Mouse (Mus musculus): Measurements from ENCODE around the gene Med24.

Gene Med24

DNA sequence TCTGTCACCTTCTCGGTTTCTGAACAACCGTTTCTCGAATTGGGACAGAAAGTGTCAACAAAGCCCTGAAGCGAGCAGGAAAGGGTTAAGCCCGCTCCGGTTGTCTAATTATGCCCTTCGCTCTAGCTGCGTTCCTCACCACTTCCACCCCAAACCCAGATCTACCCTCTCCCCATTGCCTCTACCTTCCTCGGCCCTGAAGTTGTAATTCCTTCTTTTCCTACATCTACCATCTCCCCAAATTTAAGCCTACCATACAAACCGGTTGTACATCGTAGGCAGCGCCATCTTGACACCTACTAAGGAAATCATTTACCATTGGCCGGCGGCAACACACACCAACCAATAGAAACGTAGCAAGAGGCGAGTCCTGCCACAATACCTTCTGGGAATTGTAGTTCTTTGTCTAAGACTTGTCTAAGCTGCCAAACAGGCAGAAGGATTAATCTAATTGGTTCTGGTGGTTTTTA lies at the start of gene Med24:
Gene Med24, minus strand, starts transcription at position 317 of the 470 bp plus-strand sequence.
- DNase-seq: peak; percentile 88

DNA sequence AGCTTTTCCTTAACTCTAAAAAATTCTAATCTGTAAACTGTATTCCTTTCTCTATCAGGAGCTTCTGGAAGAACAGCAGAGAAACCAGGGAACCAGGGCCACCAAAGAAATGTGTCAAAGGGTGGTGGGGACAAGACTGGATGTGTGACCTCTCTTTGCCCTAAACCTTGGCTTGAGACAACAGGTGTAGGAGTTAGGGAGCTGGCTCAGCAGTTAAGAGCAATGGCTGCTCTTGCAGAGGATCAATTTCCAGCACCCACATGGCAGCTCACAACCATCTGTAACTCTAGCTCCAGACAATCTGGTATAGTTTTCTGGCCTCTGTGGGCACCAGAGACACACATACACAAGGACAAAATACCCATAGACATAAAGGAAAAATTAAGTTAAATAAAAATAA lies 48.7 kb upstream of the Med24 start:
- no peak for DNase-seq

DNA sequence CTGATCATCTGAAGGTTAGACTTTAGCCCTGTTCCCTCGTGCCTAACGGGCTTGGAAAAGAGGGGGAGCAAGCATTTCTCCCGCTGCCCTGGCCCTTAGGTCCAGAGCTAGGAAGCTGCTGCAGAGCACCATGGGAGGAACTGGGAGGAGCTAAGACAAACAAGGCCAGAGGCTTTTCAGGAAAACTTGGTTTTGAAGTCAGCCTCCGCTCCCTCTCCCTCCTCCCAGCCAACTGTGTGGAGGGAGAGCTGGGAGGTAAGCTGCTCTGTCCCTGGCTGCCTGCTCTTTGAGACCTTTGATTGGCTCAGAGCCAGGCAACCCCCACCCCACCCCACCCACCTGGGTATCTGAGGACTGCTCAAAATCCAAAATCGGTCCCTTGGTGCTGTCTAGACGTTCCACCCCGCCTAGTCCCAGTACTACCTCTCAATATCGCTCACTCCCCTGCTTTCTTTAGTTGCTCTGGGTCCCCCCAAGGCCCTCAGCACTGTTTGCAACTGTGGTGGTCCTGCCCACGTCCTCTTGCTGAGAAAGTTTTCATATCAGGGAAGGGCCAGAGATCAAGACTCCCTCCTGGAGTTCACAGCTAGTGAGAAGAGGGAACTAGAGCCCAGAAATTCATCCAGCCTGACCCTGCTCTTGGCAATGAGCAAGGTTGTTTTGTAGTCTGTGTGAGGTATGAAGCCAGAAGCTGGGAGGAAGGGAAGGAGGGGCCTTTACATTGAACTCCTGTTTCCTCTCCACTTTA lies 47.8 kb upstream of the Med24 start:
- no peak for DNase-seq

DNA sequence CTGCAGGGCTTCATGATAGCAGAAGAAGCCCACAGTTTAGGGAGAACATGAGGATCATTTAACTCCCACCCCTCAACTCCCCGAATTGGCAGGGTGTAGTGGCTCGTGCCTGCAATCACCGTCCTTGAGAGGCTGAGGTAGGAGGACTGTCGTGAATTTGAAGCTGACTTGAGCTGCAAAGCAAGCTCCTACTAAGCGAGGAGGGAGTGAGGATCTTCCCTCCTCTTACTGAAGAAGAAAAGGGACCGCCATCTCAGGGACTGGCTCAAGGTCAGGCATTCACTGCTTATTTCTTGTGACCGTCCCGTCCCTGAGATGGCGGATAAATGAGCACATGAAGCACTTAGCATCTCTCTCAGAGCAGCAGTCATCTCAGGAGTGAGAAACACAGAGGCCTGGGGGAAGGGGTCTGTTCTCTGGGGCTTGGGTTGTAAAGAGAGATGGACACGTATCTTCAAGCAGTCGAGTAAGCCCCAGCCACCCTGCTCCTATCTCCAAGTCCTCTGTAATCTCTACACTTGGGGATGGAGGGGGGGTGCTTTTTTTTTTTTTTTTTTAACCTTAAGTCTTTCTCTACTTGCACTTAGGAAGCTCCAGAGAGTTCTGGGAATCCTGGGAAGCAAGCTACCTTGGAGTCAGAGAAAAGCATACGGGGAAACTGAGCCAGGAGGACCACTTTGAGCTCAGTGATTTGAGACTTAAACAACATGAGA lies 47.0 kb upstream of the Med24 start:
- no peak for DNase-seq

DNA sequence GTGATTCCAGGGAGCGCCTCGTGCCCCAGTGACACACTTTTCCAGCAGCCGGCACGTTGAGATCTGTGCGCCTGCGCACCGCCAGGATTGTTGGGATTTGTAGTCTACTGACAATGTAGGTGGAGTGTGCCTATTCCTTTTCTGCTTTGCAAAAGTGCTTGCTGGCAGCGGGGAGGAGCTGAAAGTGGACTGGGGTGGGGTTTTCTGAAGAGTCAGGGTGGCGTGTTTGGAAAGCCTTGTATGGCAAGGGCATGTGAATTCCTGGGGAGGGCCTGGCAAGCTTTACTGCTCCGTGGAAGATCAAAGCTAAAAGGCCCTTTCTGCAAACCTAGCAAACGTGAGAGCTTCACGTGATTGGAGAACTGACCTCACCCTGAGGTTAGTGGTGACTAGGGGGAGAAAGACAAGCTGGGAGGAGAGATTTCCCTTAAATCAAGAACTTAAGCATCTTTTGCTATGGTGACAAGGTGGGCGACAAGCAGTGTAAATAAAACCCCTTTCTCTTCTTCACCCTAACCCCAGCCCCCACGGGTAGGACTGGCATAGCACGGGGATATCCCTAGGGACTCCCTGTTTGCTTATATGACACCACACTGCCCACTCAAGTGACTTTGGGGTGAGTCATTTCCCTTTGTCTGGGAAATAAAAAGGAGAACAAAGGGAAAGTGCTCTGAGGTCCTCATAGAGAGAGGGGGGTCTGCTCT lies 46.3 kb upstream of the Med24 start:
- peak; percentile 100 for DNase-seq

DNA sequence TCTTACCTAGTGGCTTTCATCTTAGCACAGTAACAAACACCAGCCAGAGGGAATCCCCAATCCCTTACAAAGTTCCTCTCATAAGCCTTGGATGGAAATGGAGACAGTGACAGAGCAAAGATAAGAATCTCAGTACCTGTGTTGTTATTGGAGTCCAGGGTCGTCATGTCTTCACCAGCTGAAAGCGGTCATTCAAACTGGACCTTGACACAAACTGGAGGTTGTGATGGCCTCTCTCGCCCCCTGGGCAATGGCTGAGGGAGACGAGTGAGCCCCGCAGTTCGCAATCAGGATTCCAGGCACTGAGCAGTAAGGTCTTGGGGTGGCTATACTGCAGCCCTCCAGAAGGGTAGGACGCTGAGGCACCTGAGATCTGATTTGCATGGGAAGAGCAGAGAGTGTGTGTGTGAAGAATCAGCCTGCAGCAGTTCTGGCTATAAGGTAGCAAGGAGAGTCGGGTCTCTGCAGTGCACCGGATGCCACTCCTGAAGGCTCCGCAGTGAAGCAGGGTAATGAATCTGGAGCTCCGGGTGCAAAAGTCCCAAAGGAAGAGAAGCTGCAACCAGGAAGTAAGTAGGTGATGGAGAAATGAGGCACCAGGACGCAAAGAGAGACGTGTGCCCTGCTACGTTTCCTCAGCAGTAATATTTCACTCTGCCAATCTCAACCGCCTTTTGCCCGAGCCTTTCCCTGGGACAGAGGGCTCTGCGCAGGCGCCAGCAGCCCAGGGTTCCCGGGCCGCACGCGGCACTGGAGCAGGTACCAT lies 45.5 kb upstream of the Med24 start, which contains the start of gene Nr1d1:
Gene Nr1d1, minus strand, starts transcription at position 752 of the 766 bp plus-strand sequence.
- DNase-seq: no peak

DNA sequence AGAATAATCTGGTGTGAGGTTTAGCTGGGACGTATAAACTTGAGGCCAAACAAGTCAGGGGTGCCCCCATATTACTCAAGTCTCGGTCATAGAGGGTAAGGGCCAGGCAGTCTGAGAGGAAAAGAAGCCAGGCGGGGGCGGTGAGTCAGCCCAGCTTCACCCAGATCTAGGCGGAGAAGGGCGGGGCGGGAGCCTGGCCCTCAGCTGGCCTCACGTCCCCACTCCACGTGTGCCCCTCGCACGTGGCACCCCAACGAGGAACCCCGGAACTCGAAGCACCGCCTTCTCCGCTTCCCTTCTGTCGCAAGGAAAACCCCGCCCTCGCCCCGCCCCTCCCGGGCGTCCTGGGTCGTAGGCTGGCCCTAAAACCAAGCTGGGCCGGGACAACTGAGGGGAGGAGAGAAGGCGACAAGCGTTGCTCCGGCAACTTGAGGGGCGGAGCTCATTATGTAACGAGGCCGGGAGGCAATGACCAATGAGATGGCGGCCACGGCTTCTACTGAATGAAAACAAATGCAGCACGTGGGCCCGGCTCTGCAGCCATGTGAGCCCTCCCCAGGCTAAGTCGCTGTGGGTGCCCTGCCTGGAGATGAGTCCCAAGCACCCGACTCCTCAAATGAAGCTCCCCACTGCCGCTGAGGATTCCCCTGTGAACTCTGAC lies 44.5 kb upstream of the Med24 start:
- DNase-seq: peak; percentile 98

DNA sequence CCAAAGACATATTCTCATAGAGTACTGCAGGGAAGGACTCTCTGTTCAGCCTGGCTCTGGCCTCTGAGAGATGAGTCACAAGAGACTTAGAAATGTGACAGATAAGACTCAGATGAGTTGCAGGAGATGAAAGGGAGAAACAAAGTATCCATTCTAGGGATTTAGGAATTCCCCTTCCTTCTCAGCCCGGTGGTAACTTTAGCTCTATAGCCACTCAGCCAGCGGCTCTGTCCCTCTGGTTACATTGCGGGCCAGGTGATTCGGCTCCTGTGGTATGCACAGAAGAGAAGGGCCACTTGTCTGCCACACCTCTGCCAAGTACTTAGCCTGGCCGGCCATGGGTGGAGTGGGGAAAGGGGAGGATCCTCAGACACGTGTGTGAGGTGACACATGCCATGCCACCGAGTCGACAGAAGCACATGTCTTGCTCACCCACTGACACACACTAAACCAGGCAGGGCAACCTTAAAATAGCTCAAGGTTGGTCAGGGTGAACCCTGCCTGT lies 43.5 kb upstream of the Med24 start:
- DNase-seq: peak; percentile 50

DNA sequence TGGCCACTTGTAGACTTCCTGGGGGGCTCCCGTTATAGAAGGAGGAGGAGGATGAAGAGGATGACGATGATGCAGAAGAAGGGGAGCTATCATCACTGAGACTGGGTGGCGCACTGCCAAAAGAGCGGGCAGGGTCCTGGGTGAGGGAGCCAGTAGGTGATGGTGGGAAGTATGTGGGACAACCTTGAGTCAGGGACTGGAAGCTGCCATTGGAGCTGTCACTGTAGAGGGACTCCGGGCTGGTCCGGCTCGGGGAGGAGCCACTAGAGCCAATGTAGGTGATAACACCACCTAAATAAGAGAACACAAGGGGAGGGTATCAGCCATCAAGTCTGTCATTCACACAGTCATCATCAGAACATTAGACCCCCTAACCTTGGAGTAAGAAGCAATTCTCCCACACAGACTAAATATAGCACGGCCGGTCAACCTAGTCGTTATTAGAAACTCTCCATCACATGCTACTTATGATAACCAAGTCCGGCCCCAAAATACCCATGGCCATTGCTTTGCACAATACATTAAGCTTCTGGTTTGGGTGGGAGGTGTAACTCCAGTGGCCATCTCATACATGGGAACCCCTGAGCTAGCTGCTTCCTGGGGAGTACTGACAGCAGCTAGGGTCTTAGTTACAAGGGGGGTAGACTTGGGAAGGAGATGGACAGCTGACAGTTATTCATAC lies 42.8 kb upstream of the Med24 start:
- no peak for DNase-seq

DNA sequence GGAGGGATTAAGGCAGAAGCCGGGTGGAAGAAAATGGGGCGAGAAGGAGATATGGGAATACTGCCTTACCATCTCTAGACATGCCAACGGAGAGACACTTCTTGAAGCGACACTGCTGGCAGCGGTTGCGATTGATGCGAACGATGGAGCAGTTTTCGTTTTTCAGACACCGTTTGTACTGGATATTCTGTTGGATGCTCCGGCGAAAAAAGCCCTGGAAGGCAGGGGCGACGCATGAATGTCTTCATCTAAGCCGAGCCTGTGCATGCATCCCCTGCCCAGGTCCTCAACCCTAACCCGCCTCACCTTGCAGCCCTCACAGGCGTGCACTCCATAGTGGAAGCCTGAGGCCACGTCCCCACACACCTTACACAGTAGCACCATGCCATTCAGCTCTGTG lies 41.9 kb upstream of the Med24 start:
- DNase-seq: no peak

DNA sequence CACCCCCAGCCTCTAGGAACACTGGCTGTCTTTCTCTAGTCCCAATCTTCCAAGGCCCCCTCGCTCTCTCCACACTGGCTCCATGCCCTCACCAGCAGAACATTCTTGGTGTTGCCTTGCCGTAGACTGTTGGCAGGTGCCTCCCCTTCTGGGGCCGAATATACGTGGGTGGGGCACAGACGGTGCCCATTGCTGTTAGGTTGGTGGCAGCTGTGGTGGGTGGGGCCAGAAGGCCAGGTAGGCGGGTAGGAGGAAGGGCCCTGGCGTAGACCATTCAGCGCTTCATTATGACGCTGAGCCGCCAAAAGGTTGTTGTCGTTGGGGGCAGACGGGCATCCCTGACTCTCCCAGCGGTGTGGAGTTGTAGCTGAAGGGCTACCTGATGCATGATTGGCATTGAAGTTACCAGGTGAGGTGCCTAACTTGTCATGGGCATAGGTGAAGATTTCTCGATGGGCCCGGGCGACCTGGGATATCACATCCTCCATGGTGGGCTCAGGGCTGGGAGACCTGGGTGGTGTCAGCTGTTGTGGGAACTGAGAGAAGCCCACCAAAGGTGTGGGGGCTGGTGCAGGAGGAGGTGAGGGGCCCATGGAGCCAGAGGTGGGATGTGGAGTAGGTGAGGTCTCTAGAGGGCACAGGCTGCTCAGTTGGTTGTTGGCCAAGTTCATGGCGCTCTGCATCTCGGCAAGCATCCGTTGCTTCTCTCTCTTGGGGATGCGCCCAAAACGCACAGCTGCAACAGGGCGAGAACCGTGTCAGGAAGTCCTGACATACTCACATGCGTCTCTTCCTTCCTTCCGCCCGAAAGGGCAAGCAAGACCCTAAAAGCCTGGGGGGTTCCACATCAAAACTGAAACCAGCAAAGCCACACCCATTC lies 41.1 kb upstream of the Med24 start:
- DNase-seq: peak; percentile 81

DNA sequence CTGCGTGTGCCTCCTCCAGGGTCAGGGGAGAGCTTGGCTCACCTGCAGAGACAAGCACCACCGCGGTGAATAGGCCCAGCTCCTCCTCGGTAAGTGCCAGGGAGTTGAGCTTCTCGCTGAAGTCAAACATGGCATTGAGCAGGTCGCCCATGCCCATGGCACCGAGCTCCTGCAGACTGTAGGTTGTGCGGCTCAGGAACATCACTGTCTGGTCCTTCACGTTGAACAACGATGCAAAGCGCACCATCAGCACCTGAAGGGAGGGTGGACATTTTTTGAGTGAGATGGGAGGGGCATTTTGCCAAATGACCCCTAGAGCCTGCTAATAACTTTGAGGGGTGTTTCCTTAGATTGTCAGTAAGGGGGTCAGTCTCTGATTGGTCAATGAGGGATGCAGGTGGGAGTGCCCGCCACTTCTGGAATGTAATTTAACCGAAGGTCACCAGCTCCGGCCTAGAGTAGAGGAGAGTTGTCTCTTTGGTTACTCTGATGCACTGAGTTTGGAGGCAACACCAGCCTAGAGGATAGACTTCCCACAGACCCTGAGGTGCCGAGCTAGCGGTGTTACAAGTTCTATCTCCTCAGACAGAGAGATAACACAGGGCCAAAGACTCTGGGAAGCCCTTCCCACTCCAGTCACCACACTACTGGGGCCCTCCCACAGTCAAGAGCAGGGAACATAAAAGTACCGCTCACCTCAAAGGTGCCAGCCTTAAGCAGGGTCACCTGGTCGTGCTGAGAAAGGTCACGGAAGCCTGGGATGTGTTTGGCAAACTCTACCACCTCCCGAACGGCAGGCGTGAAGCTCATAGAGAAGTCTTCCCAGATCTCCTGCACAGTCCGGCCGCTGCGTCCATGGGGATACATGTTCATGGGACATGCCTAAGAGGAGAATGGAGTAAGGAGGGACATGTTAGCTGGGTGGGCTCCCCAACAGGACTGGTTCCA lies 40.0 kb upstream of the Med24 start:
- DNase-seq: no peak

DNA sequence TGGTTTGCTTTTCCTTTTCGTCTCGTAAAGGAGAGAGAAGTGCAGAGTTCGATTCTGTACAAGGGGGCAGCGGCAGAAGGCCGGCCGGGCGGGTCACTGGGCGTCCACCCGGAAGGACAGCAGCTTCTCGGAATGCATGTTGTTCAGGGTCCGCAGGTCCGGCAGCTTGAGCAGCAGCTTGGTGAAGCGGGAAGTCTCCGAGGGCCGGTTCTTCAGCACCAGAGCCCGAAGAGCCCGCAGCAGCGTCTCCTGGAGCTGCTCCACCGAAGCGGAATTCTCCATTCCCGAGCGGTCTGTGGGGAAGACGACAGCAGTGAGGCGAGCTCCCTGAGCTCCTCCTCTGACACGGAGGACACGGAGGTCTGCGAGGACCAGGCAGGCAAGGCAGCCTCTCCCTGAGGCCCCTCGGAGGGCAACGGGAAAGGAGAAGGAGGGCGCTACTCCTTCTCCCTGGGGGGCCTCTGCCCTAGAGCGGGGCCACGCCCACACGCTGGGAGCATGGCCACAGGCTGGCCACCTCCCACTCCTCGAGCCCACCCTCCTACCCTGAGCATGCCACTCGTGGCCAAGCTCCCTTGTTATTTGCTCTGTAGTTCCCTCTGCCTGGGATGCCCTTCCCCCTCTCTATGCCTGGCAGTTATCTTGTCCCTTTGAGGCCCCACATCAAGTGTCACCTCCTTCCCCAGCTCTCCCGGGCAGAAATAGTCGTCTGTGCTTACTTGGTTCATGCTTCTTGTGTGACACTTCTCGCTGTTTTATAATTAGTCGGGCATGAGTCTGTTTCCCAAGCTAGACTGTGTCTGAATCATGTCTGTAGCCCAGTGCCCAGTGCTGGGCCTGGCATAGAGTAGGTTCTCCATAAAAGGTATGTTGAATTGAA lies 39.1 kb upstream of the Med24 start:
- no peak for DNase-seq

DNA sequence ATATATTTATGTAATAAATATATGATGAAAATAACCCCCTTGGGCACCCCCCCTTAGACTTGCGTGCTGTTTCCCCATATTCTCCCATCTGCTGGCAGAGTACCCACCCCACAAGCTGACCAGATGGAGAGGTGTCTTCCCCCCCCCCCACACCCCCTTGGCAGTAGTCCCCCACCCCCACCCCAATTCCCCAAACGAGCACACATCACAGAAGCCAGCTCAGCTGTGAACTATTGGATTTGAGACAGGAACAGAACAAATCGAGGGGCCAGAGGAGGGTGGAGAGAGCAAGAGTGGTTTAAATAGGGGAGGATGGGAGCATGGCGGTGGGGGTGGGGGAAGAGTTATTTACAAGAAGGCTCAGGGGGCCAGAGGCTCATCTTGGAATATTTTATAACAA lies 38.5 kb upstream of the Med24 start:
- no peak for DNase-seq

DNA sequence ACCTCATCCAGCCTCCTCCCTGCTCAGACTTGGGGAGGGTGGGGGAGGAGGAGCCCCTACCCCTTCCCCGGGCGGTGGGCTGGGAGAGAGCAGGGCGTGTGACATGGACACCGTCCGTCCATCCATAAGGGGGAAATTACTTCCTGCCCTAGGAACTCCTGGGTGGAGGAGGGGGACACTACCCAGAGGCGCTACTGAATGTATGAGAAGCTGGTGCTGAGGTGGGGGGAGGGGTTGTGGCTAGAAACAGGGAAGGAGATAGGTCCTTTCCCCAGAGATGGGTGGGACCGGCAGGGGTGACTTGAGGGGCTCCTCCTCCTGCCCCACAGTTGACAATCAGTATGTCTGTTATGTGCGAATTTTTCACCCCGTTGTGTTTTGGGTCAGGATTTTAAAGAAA lies 38.0 kb upstream of the Med24 start:
- no peak for DNase-seq

DNA sequence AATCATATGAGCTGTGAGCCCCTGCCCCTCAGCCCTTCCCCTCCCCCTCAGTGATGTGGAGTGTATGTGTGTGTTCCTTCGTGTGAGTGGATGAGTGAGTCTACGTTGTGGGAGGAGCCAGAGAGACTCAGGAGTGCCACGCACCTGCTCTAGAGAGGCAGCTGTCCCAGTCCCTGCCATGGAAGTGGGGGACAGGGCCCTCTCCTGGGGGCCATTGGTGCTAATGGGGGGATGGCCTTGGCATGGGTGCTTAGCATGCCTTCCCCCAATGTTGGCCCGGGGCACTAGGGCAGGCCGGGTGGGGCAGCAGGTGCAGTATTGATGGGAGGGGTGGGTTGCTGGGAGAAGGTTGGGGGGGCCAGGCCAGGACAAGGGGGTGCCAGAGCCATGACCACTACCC lies 37.6 kb upstream of the Med24 start:
- DNase-seq: no peak

DNA sequence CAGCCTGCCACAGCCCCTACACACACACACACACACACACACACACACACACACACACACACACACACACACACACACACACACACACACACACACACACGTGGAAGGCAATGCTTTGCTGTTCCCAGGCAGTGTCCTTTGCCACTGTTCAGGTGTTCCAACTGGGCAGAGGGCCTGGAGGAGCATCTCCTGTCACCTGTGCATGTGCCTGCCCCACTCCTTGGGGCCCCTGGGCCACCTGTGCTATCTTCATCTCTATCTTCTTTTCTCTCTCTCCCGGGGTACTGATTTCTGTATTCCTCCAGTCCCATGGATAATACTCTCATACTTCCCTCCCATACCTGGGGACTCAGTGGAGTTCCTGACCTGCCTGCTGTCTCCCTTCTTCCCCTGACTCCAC lies 37.1 kb upstream of the Med24 start:
- no peak for DNase-seq

All from right cerebral cortex, postnatal 25 days (tissue).